7 mouse cellular contexts compared by ENCODE assay signal in genomic region chr11:117231551-117231950, GRCm38 (mm10). TPM values are rescaled to one million over a fixed set of nuclear protein-coding genes. Genes with fewer than 3 reads are reported as not detected.
A peak's percentile ranks its signal among the peaks of the same experiment; 100 is the strongest.
DNase-seq lines count a peak whose midpoint lies in the region; ATAC-seq and TF ChIP-seq lines count a peak whose summit lies in the region.

No protein-coding gene starts in this region.

- ATAC-seq in hindbrain, embryonic 16.5 days = no peak
- ATAC-seq in lung, embryonic 16.5 days (ENCODE audit: low read depth) = no peak
- ATAC-seq in liver, embryonic 11.5 days (replicated peaks; ENCODE audit: low FRiP score) = no peak
- ATAC-seq in activated CD4-positive, CD25-positive, alpha-beta regulatory T cell, adult 4 months = no peak

- H3K4me3 ChIP-seq in embryonic fibroblast, embryonic 13.5 days (ENCODE audit: insufficient read depth, low read length) = peak overlapping the region; percentile 65
- H3K4me3 ChIP-seq in hindbrain, embryonic 16.5 days (ENCODE audit: low read length) = no peak overlapping the region
- peak overlapping the region; percentile 47 for H3K4me3 ChIP-seq in lung, embryonic 16.5 days (ENCODE audit: low read length)
- H3K4me3 ChIP-seq in liver, embryonic 11.5 days (ENCODE audit: low read depth, low read length) = no peak overlapping the region

- peak; percentile 36; the same call in 1 of the 2 replicates for TF ChIP-seq POLR2A in embryonic fibroblast, embryonic 13.5 days (IDR thresholded peaks at IDR 0.05; ENCODE audit: low read depth, low read length)

- DNase-seq in adrenal gland, postnatal 25 days = peak; percentile 61
- no peak for DNase-seq in liver, embryonic 11.5 days (ENCODE audit: low spot score)
- DNase-seq in layer of hippocampus, postnatal 10 days (ENCODE audit: low spot score in 2 of 2) = no peak

- H3K9ac ChIP-seq in hindbrain, embryonic 16.5 days (ENCODE audit: low read depth, low read length) = no peak overlapping the region
- peak overlapping the region; percentile 58 for H3K9ac ChIP-seq in lung, embryonic 16.5 days (ENCODE audit: low read length)
- H3K9ac ChIP-seq in liver, embryonic 11.5 days (ENCODE audit: low read depth, low read length) = no peak overlapping the region

- H3K4me2 ChIP-seq in hindbrain, embryonic 16.5 days (ENCODE audit: low read length) = peak overlapping the region; percentile 45; the same call in 1 of the 2 replicates
- peak overlapping the region; percentile 69 for H3K4me2 ChIP-seq in lung, embryonic 16.5 days (ENCODE audit: low read depth, low read length)
- H3K4me2 ChIP-seq in liver, embryonic 11.5 days = no peak overlapping the region; the same call in 1 of the 2 replicates

- H3K4me1 ChIP-seq in embryonic fibroblast, embryonic 13.5 days (ENCODE audit: control insufficient read depth, insufficient read depth, low read length) = peaks cover 11% of the 10 kb centered on the region
- peaks cover 18% of the 10 kb centered on the region for H3K4me1 ChIP-seq in hindbrain, embryonic 16.5 days (ENCODE audit: control insufficient read depth, insufficient read depth, low read depth, low read length)
- H3K4me1 ChIP-seq in lung, embryonic 16.5 days (replicated peaks; ENCODE audit: control insufficient read depth, insufficient read depth, low read length) = peaks cover 57% of the 10 kb centered on the region
- H3K4me1 ChIP-seq in liver, embryonic 11.5 days (replicated peaks; ENCODE audit: control insufficient read depth, insufficient read depth, low read length) = peaks cover 29% of the 10 kb centered on the region

- H3K27me3 ChIP-seq in hindbrain, embryonic 16.5 days (replicated peaks; ENCODE audit: control insufficient read depth, insufficient read depth, low read length) = no peaks in the 10 kb centered on the region
- H3K27me3 ChIP-seq in lung, embryonic 16.5 days (ENCODE audit: control insufficient read depth, insufficient read depth, low read depth, low read length) = no peaks in the 10 kb centered on the region
- peaks cover 17% of the 10 kb centered on the region for H3K27me3 ChIP-seq in liver, embryonic 11.5 days (replicated peaks; ENCODE audit: control insufficient read depth, insufficient read depth, low read length)

- no peaks in the 10 kb centered on the region for H3K9me3 ChIP-seq in hindbrain, embryonic 16.5 days (ENCODE audit: control insufficient read depth, low read length)
- H3K9me3 ChIP-seq in lung, embryonic 16.5 days (ENCODE audit: control insufficient read depth, low read length) = no peaks in the 10 kb centered on the region
- no peaks in the 10 kb centered on the region for H3K9me3 ChIP-seq in liver, embryonic 11.5 days (ENCODE audit: control insufficient read depth, low read length)

- WGBS in hindbrain, embryonic 16.5 days = 55% methylated on average over 11 of the region's 11 CpGs
- 30% methylated on average over 11 of the region's 11 CpGs for WGBS in lung, embryonic 16.5 days
- 51% methylated on average over 11 of the region's 11 CpGs for WGBS in liver, embryonic 11.5 days

- H3K36me3 ChIP-seq in hindbrain, embryonic 16.5 days (ENCODE audit: control insufficient read depth, insufficient read depth, low read length) = no peaks in the 10 kb centered on the region
- H3K36me3 ChIP-seq in lung, embryonic 16.5 days (ENCODE audit: control insufficient read depth, insufficient read depth, low read length) = no peaks in the 10 kb centered on the region
- no peaks in the 10 kb centered on the region for H3K36me3 ChIP-seq in liver, embryonic 11.5 days (ENCODE audit: control insufficient read depth, insufficient read depth, low read length)

- TF ChIP-seq CTCF in embryonic fibroblast, embryonic 13.5 days (IDR thresholded peaks at IDR 0.05; ENCODE audit: borderline replicate concordance, insufficient read depth, low read length) = no peak

- H3K27ac ChIP-seq in embryonic fibroblast, embryonic 13.5 days (ENCODE audit: insufficient read depth, low read length) = peak overlapping the region; percentile 94
- no peak overlapping the region for H3K27ac ChIP-seq in hindbrain, embryonic 16.5 days (ENCODE audit: low read depth, low read length)
- H3K27ac ChIP-seq in lung, embryonic 16.5 days (ENCODE audit: low read length) = peak overlapping the region; percentile 92
- no peak overlapping the region for H3K27ac ChIP-seq in liver, embryonic 11.5 days (ENCODE audit: low read depth, low read length)

RNA-seq across cellular contexts. Expression of gene Sept9, which starts 32.1 kb away (rescaled TPM):
- total RNA-seq in adrenal gland, postnatal 25 days (2021) = 122 and 148 TPM in 2 replicates
- polyA plus RNA-seq in embryonic fibroblast, embryonic 13.5 days (2011; ENCODE audit: insufficient read length, low read depth, missing spikeins) = 198 and 206 TPM in 2 replicates
- 109 and 124 TPM in 2 replicates for polyA plus RNA-seq in hindbrain, embryonic 16.5 days (2015; fragmentation: Nextera tagmentation; extraction: Ambion mirVana)
- polyA plus RNA-seq in lung, embryonic 16.5 days (2015; fragmentation: Nextera tagmentation; extraction: Ambion mirVana) = 128 and 139 TPM in 2 replicates
- 111 and 117 TPM in 2 replicates for polyA plus RNA-seq in liver, embryonic 11.5 days (2014; fragmentation: Nextera tagmentation; extraction: Ambion mirVana)
- 100 to 1,000 TPM; 265 to 345 TPM for polyA plus RNA-seq in activated CD4-positive, CD25-positive, alpha-beta regulatory T cell, adult 4 months (2017; shearing (Covaris generic))
- 10 to 100 TPM; 79.5 to 90.0 TPM for total RNA-seq in layer of hippocampus, postnatal 10 days (2021)

Comparison
In these comparisons a context has a peak if more than half of its experiments do, and no peak if none do; other contexts are left out.
1. H3K27ac ChIP-seq: peak in embryonic fibroblast, embryonic 13.5 days (single experiment) and lung, embryonic 16.5 days (single experiment); none in hindbrain, embryonic 16.5 days (single experiment) and liver, embryonic 11.5 days (single experiment).
2. H3K4me3 ChIP-seq: peak in embryonic fibroblast, embryonic 13.5 days (single experiment) and lung, embryonic 16.5 days (single experiment); none in hindbrain, embryonic 16.5 days (single experiment) and liver, embryonic 11.5 days (single experiment).